Mouse (Mus musculus) intestine, embryonic 16.5 days (tissue): ENCODE measurements at regions not wholly inside any gene's neighbourhood (a gene's known extent, or its start where the extent isn't known, plus 50 kb on each side); places are given as distances from the start of the nearest gene placed in this dataset.

Source experiments
- ATAC-seq: fragments of 200-750 bp; cut with Nextera tagmentation; 2 replicates; pipeline ENCODE4 v1.8.0; 2017; ENCODE audit warnings: moderate TSS enrichment, moderate library complexity
- H3K27ac ChIP-seq: fragments of 300-500 bp; sonication (generic); 2 replicates; pipeline ENCODE4 v1.5.1; 2014; ENCODE audit warnings: mild to moderate bottlenecking, low read length
- H3K27me3 ChIP-seq: fragments of 300-500 bp; sonication (generic); replicated peaks from 2 replicates; pipeline ENCODE4 v1.6.1; 2014; ENCODE audit warnings: low read length, control low read depth, mixed read lengths; ENCODE audit not compliant: control insufficient read depth, insufficient read depth
- H3K36me3 ChIP-seq: fragments of 300-500 bp; sonication (generic); 2 replicates; pipeline ENCODE4 v1.6.1; 2014; ENCODE audit warnings: low read length, control low read depth; ENCODE audit not compliant: control insufficient read depth, insufficient read depth
- H3K4me1 ChIP-seq: fragments of 300-500 bp; sonication (generic); 2 replicates; pipeline ENCODE4 v1.6.1; 2014; ENCODE audit warnings: low read length, control low read depth, mixed read lengths; ENCODE audit not compliant: control insufficient read depth, insufficient read depth
- H3K4me2 ChIP-seq: fragments of 300-500 bp; sonication (generic); 2 replicates; pipeline ENCODE4 v1.6.1; 2014; ENCODE audit warnings: low read depth, low read length, control low read depth
- H3K4me3 ChIP-seq: fragments of 300-500 bp; sonication (generic); 2 replicates; pipeline ENCODE4 v1.5.1; 2014; ENCODE audit warnings: mild to moderate bottlenecking, low read length
- H3K9ac ChIP-seq: fragments of 300-500 bp; sonication (generic); 2 replicates; pipeline ENCODE4 v1.6.1; 2014; ENCODE audit warnings: low read depth, low read length
- H3K9me3 ChIP-seq: fragments of 300-500 bp; sonication (generic); 2 replicates; pipeline ENCODE4 v1.6.1; 2016; ENCODE audit warnings: low read length, control low read depth; ENCODE audit not compliant: control insufficient read depth
- WGBS: fragments of 180-500 bp; shearing (Covaris S2); extraction: QIAGEN DNeasy Blood & Tissue Kit; methylation state at CpG from one replicate; pipeline ENCODE4 v1.1.7; 2014; 5-methylcytosine and 5-hydroxymethylcytosine counted together

- 84% methylated on average over 6 of the region's 6 CpGs for WGBS
- no peak overlapping the region for H3K4me3 ChIP-seq
- no peak overlapping the region for H3K4me2 ChIP-seq
These were observed 83.0 kb downstream of the Vegfa start for GRCm38 (mm10) chr17:45949141-45949540.

DNA sequence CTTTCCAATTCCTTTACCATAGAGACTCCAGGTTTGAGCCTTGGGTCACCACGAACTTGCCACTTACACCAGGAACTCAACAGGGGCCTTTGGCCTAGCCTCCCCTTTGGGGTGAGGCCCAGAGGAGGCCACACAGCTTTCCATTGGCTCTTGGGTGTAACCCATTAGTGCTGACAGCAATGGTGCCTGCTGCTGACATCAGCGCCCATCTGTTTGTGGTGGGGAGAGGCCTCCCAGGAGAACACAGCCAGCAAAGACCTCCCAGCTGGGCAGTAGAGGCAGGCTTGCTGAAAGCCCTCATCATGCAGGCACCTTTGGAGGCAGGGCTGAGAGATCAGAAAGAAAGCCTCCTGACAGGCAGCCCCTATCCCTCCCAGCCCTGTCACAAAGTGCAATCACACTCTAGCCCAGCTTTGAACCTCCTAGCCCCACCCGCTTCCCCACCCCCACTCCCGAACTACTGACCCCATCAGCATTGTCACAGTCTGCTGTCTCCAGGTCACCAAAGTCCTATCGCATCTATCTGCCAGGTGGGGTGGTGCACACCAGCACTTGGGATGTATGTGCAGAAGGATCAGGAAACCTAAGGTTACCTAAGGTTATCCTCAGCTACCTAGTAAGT lies 83.7 kb downstream of the Vegfa start:
- Histone ChIP-seq H3K4me1 (peaks cover 10% of the 10 kb centered on the region; the same call in 1 of the 2 replicates), H3K9me3 (no peaks in the 10 kb centered on the region), H3K4me3 (no peak overlapping the region), H3K27ac (no peak overlapping the region), H3K4me2 (no peak overlapping the region), H3K9ac (no peak overlapping the region), H3K27me3 (no peaks in the 10 kb centered on the region), H3K36me3 (no peaks in the 10 kb centered on the region)
- 53% methylated on average over 5 of the region's 5 CpGs for WGBS
- peak; percentile 24; the same call in 1 of the 2 replicates for ATAC-seq

More at GRCm38 (mm10) chr17:45949141-45949540, 83.0 kb downstream of the Vegfa start:
- Histone ChIP-seq H3K27me3 (no peaks in the 10 kb centered on the region), H3K9me3 (no peaks in the 10 kb centered on the region), H3K4me1 (peaks cover 10% of the 10 kb centered on the region; the same call in 1 of the 2 replicates), H3K27ac (no peak overlapping the region), H3K36me3 (no peaks in the 10 kb centered on the region), H3K9ac (no peak overlapping the region)
- ATAC-seq = no peak

DNA sequence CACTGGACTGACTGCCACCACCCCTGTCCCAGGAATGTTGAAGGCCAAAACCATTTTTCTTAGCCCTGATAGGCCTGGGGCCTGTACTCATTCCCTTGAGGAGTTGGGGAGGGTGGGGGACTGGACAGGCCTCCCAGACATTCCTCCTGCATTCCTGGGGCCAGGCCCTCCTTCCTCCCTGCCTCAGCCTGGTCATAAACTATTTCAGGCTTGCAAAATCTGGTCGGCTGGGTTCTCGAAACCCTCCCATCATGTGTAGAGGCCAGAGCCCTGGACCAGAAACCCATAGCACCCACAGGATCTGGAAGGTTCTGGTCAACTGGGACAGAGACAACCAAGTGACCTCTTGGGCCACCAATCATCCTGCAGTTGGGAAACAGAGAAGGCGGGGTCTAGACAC lies 87.2 kb downstream of the Vegfa start:
- H3K4me3 ChIP-seq = no peak overlapping the region
- no peaks in the 10 kb centered on the region for H3K27me3 ChIP-seq
- H3K4me1 ChIP-seq = peaks cover 3% of the 10 kb centered on the region; the same call in 1 of the 2 replicates
- H3K36me3 ChIP-seq = no peaks in the 10 kb centered on the region
- ATAC-seq = 0 out of 2 replicates have a peak, but pooled peaks have one; percentile 16
- no peak overlapping the region for H3K27ac ChIP-seq
- H3K9me3 ChIP-seq = no peaks in the 10 kb centered on the region
- H3K9ac ChIP-seq = no peak overlapping the region
- no peak overlapping the region for H3K4me2 ChIP-seq
- WGBS = 68% methylated on average over 3 of the region's 3 CpGs

DNA sequence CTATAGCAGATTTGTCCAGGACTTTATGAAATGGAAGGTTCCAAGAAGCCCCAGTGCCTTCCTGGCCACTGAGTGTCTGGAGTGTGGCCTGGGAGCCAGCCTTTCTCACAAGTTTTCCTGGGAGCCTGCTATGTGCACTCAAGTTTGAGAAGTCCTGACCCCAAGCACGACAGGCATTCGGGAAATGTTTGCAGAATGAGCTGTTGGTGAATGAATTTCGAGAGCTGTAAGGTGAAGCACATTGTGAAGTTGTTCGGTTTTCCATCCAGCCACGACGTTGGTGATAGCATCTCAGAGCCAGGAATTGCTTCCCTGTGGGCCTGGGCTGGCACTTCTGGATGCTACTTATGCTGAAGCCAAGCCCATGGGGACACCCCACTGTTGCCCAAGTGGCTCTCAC lies 88.9 kb downstream of the Vegfa start:
- Histone ChIP-seq H3K9me3 (no peaks in the 10 kb centered on the region), H3K4me2 (no peak overlapping the region), H3K27me3 (no peaks in the 10 kb centered on the region), H3K9ac (no peak overlapping the region), H3K4me3 (no peak overlapping the region), H3K4me1 (0 out of 2 replicates have a peak, but pooled peaks cover 2% of the 10 kb centered on the region), H3K27ac (no peak overlapping the region), H3K36me3 (no peaks in the 10 kb centered on the region)
- 54% methylated on average over 6 of the region's 6 CpGs for WGBS
- no peak for ATAC-seq

GRCm38 (mm10) chr17:45941890-45942375 lies 90.2 kb downstream of the Vegfa start:
- 66% methylated on average over 4 of the region's 4 CpGs for WGBS
- ATAC-seq = no peak
- no peaks in the 10 kb centered on the region for H3K4me1 ChIP-seq
- H3K4me2 ChIP-seq = no peak overlapping the region
- H3K27me3 ChIP-seq = no peaks in the 10 kb centered on the region
- H3K4me3 ChIP-seq = no peak overlapping the region
- no peaks in the 10 kb centered on the region for H3K9me3 ChIP-seq
- H3K9ac ChIP-seq = no peak overlapping the region
- H3K36me3 ChIP-seq = no peaks in the 10 kb centered on the region
- H3K27ac ChIP-seq = no peak overlapping the region

- Histone ChIP-seq H3K4me1 (no peaks in the 10 kb centered on the region), H3K4me2 (no peak overlapping the region), H3K27ac (no peak overlapping the region), H3K4me3 (no peak overlapping the region), H3K9me3 (no peaks in the 10 kb centered on the region), H3K27me3 (no peaks in the 10 kb centered on the region), H3K36me3 (no peaks in the 10 kb centered on the region), H3K9ac (no peak overlapping the region)
- no peak for ATAC-seq
- WGBS = 80% methylated on average over 16 of the region's 16 CpGs
These were observed 91.9 kb downstream of the Vegfa start for GRCm38 (mm10) chr17:45940121-45940813.

DNA sequence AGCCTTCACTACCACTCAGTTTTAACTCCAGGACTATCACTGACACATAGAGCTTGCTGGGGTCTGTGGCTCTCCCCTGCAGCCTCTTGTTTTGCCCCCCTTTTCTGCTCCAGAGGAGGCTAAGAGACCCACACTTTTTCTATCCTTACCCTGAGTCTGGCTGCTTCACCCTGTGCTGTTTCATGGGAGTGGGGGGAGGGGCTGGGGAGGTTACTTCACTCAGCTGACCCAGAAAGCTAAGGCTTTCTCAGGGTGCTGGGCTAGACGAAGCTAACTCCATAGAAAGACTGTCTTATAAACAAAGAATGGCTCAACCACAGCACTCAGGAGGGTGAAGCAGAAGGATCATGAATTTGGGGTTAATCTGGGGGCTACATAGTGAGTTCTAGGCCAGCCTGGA lies 93.9 kb downstream of the Vegfa start:
- H3K9me3 ChIP-seq = no peaks in the 10 kb centered on the region
- ATAC-seq = no peak
- H3K9ac ChIP-seq = no peak overlapping the region
- H3K4me3 ChIP-seq = no peak overlapping the region
- H3K4me1 ChIP-seq = peaks cover 5% of the 10 kb centered on the region; the same call in 1 of the 2 replicates
- H3K27ac ChIP-seq = no peak overlapping the region
- WGBS = 44% methylated on average over 1 of the region's 1 CpGs
- no peak overlapping the region for H3K4me2 ChIP-seq
- no peaks in the 10 kb centered on the region for H3K27me3 ChIP-seq
- no peaks in the 10 kb centered on the region for H3K36me3 ChIP-seq

GRCm38 (mm10) chr17:45936577-45936976 lies 95.6 kb downstream of the Vegfa start:
- Histone ChIP-seq H3K36me3 (no peaks in the 10 kb centered on the region), H3K9ac (no peak overlapping the region), H3K9me3 (no peaks in the 10 kb centered on the region), H3K4me3 (no peak overlapping the region), H3K4me1 (peaks cover 5% of the 10 kb centered on the region; the same call in 1 of the 2 replicates), H3K27me3 (no peaks in the 10 kb centered on the region), H3K27ac (no peak overlapping the region), H3K4me2 (no peak overlapping the region)
- no peak for ATAC-seq
- 59% methylated on average over 12 of the region's 12 CpGs for WGBS

DNA sequence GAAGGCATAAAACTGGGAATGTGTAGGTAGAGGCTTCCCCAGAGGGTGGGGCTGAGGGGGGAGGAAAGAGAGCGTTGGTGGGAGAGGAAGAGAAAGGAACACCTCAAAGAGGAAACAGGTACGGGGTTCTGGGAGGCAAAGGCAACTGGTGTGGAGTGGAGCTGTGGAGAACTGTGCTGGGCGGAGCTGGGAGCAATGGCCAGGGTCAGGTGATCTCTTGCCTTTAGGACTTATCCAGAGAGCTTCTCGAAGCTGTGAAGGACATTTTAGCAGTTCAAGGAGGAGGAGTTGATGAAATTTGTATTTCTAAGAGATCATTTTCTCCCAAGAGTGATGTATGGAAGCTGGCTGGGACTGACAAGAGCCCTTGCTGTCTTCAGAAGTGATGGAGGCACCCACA lies 96.9 kb downstream of the Vegfa start:
- 67% methylated on average over 4 of the region's 4 CpGs for WGBS
- Histone ChIP-seq H3K36me3 (no peaks in the 10 kb centered on the region), H3K27ac (no peak overlapping the region)

More for the DNA sequence above, 96.9 kb downstream of the Vegfa start:
- 0 out of 2 replicates have a peak, but pooled peaks have one; percentile 21 for ATAC-seq
- peaks cover 5% of the 10 kb centered on the region; the same call in 1 of the 2 replicates for H3K4me1 ChIP-seq
- no peak overlapping the region for H3K4me3 ChIP-seq
- no peak overlapping the region for H3K4me2 ChIP-seq
- H3K9me3 ChIP-seq = no peaks in the 10 kb centered on the region
- H3K9ac ChIP-seq = no peak overlapping the region
- H3K27me3 ChIP-seq = no peaks in the 10 kb centered on the region
